16 mouse cellular contexts compared by ENCODE assay signal in the genomic region with DNA sequence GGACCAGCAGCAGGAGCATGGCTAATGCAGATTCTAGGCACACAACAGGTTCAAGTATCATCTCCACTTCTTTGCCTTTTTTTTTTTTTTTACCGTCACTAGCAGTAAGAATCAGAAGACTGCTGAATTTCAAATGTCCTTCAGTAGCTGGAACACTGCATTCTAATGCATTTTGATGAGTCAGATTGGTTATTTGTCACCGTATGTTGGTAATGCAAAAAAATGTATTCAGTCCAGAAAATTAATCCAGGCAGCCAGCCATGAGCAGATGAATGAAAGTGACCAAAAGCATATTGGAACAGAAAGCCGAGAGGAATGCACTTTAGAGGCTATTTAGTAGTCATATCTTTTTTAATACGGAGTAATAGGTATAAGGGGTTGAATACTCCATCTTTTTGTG.
"Had no signal": no experiment of that assay in that cellular context is flagged by ENCODE, and none has a peak within 500 bp of the region (broad histone marks: within the 10 kb centered on the region; RNA-seq: fewer than 3 reads in every experiment).

No protein-coding gene starts in this region.

- H3K4me3 ChIP-seq: heart, embryonic 10.5 days; heart, embryonic 12.5 days; hindbrain, embryonic 13.5 days; hindbrain, embryonic 15.5 days; kidney, embryonic 15.5 days; limb, embryonic 13.5 days; limb, embryonic 15.5 days; liver, embryonic 12.5 days had no signal

- H3K27ac ChIP-seq: heart, embryonic 10.5 days; hindbrain, embryonic 13.5 days; hindbrain, embryonic 15.5 days; hindbrain, postnatal 0 days; kidney, embryonic 15.5 days; kidney, postnatal 0 days; limb, embryonic 13.5 days; limb, embryonic 15.5 days; liver, embryonic 12.5 days; liver, embryonic 14.5 days had no signal

- H3K4me1 ChIP-seq: heart, embryonic 10.5 days; heart, embryonic 12.5 days; hindbrain, embryonic 15.5 days; kidney, embryonic 15.5 days; liver, embryonic 12.5 days had no signal

- H3K9ac ChIP-seq: heart, embryonic 12.5 days; hindbrain, embryonic 13.5 days; hindbrain, embryonic 15.5 days; kidney, embryonic 15.5 days; limb, embryonic 13.5 days; limb, embryonic 15.5 days; liver, embryonic 12.5 days; liver, embryonic 14.5 days had no signal

- H3K36me3 ChIP-seq: heart, embryonic 10.5 days; heart, embryonic 12.5 days; hindbrain, embryonic 13.5 days; hindbrain, embryonic 15.5 days; kidney, embryonic 15.5 days; limb, embryonic 13.5 days; limb, embryonic 15.5 days; liver, embryonic 12.5 days had no signal

- DNase-seq: gastrocnemius, postnatal 14 days; gastrocnemius, postnatal 36 days; layer of hippocampus, adult 9-11 months; layer of hippocampus, postnatal 36 days; left cerebral cortex, postnatal 4 days had no signal

- H3K27me3 ChIP-seq: heart, embryonic 12.5 days; hindbrain, embryonic 15.5 days; kidney, embryonic 15.5 days; limb, embryonic 15.5 days; liver, embryonic 12.5 days had no signal
